Mouse (Mus musculus): ENCODE data around the gene Nav2.

Gene Nav2

DNA sequence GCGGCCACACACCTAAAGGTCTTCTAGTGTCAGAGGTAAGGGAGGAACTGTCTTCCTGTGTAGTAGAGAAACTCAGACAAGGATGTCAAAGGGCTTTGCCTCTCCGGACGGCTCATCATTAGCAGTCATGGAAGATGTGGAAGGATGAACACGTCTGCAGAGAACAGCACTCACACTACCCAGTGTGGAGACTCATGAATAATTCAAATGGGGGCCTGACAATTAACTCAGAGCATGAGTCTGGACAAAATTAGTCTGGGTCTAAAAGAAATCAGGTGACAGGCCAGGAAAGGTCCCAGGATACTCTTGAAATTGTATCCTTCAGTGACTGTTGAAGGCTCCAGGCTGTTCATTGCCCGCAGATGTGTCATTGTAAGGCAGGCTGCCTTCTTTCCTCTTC, 17.5 kb upstream of the Nav2 start:
- no peak for DNase-seq

- no peak for DNase-seq
Observed at GRCm38 (mm10) chr7:48893093-48893492, 15.4 kb upstream of the Nav2 start.

- no peak for DNase-seq
Observed at GRCm38 (mm10) chr7:48894152-48894551, 14.4 kb upstream of the Nav2 start.

- DNase-seq = no peak
Observed at GRCm38 (mm10) chr7:48894763-48895162, 13.8 kb upstream of the Nav2 start.

GRCm38 (mm10) chr7:48895475-48895874, 13.0 kb upstream of the Nav2 start:
- DNase-seq = no peak

GRCm38 (mm10) chr7:48896051-48896450, 12.5 kb upstream of the Nav2 start:
- DNase-seq = no peak

- DNase-seq = no peak
Observed at GRCm38 (mm10) chr7:48897539-48898163, 10.9 kb upstream of the Nav2 start.

DNA sequence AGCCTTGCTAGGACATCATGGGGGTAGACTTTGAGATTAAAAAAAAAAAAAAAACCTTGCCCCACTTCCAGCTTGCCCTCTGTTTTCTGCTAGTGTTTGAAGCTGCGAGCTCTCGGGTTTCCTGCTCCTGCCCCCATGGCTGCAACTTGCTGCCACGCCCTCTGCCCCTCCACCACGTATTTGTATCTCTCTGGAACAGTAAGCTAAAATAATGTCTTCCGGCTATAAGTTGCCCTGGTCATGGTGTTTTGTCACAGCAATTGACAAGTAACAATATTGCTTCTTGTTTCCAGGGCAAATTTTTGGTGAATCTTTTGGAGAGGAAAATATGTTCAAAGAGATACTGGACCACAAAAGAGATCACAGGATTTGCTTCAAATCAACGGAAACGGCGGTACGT, 10.1 kb upstream of the Nav2 start:
- no peak for DNase-seq

- DNase-seq = no peak
Observed at GRCm38 (mm10) chr7:48900408-48901167, 7.9 kb upstream of the Nav2 start.

GRCm38 (mm10) chr7:48902454-48902853, 6.1 kb upstream of the Nav2 start:
- no peak for DNase-seq

DNA sequence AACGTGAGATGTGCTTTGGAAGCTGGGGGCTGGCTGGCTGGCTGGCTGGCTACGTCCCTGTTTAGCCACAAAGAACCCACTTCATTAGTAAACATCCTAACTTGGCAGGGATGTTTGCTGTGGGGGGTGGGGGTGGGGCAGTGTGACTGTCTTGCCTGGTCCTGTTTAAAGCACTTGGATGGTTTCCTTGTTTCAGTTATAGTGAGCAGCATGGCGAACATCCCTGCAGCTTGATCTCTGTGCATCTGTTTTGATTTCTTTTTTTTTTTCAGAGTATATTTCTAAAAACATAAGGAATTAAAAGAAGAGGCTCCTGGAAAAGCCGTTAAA, 791 bp downstream of the Nav2 start:
- no peak for DNase-seq

- DNase-seq = no peak
Observed at GRCm38 (mm10) chr7:48910282-48910681, 1.8 kb downstream of the Nav2 start.

DNA sequence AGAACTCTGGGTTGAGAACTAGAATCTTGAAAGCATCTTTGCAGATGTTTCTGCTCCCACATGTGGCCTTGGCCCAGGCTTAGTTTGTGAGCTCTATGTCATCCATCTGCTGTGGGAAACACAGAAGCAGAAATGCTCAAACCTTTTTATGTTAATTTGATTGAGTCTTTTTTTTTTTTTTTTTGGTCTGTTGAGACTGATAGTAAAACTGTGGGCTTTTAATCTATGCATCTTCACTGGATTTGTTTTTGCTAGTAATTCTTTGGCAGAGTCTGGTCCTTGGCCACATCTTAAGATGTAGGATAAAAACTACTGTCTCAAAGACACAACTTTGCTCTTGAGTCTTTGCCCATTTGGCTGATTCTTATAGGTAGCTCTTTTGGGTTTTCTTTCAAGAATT, 2.6 kb downstream of the Nav2 start:
- no peak for DNase-seq

DNA sequence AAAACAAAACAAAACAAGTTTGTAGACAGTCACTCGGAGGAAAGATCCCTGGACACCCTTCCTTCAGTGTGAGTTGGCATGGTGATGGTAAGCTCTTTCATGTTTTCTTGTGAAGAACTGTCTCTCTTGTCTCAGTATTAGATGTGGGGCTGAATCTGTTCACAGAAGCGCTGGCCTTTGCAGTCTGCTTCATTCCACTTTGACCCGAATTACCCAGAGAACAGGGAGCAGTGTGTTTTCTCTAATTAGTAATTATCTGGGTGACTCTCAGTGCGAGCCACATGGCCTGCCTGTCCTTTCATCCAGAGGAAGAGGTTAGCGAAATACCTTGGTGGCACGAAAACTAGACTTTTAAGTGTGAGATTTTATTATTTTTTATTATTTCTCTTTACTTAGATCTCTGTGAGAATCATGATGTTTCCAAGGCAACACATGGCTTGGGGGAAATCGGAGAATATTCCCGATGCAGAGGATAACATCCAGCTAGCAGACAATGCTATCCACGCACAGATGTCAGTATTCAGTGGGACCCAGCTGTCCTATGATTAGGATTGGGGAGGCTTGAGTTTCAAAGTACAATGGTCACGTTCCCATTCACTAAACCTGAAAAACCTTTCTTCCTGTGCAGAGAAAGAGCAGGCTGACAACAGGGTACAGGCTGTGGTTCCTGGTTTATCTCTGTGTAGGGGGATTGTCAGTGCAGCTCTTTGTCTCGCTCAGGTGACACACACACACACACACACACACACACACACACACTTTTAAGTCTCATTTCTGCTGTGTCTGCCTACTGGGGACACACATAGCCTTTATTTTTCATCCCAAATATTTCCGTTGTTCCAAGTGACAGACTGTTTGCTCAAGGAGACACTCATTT, 6.4 kb downstream of the Nav2 start:
- no peak for DNase-seq

DNA sequence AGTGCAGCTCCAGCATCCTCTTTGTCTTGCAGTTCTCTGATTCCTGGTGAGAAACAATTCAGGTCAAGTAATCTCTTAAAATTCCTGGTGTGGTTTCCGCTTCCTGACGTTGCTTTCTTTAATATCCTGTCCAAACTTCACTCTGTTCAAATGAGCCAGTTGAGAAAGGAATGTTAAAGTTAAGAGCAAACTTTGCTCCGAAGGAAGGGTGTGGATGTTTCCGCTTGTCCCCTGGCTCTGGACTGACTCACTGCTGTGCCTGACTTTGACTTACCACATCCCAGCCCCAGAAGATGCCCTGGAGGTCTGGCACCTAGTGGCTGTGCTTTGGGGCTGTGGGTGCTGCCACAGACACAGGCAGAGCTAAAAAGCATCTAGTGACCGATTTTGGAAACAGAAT, 8.9 kb downstream of the Nav2 start:
- DNase-seq = no peak

- DNase-seq = no peak
Observed at GRCm38 (mm10) chr7:48917988-48918387, 9.5 kb downstream of the Nav2 start.

GRCm38 (mm10) chr7:48918389-48918788, 9.9 kb downstream of the Nav2 start:
- no peak for DNase-seq

- DNase-seq = no peak
Observed at GRCm38 (mm10) chr7:48923620-48924019, 15.1 kb downstream of the Nav2 start.

GRCm38 (mm10) chr7:48925214-48925613, 16.7 kb downstream of the Nav2 start:
- peak; percentile 79 for DNase-seq

DNA sequence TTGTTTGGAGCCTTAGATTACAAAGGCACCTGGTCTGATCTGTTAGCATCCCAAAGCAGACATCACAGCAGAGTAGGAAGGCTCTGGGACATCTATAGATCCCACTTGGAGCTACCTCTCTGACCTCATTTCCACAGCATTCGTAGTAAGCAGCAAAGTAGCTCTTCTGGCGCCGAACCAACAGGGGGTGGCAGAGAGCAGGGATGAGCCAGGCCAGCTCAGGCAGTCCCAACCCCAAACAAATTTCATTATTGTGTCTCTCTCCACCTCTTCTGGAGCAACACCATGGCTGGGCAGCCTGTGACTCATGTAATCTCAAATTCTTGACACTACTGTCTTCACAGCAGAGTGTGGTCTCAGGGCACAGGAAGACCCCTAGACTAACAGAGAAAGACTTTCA, 19.8 kb downstream of the Nav2 start:
- peak; percentile 91 for DNase-seq

DNA sequence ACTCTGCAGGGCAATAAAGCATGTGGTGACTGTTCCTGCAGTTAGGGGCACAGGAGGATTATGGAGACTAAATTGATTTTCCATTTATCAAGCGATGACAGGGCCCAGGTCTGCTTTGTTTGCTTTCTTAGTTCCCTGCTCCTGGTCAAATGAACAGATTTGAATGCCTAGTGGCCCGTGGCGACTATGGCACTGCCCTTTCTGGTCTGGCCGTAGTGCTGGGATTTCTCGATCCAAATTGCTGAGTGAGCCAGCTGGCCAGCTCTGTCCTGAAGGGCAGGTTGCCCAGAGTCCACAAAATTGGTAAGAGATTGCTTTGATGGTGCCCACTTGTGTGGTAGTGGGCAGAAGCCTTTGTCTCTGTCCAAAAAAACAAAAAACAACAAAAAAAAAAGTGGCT, 21.9 kb downstream of the Nav2 start:
- DNase-seq = no peak

GRCm38 (mm10) chr7:48932138-48932537, 23.6 kb downstream of the Nav2 start:
- DNase-seq = no peak

DNA sequence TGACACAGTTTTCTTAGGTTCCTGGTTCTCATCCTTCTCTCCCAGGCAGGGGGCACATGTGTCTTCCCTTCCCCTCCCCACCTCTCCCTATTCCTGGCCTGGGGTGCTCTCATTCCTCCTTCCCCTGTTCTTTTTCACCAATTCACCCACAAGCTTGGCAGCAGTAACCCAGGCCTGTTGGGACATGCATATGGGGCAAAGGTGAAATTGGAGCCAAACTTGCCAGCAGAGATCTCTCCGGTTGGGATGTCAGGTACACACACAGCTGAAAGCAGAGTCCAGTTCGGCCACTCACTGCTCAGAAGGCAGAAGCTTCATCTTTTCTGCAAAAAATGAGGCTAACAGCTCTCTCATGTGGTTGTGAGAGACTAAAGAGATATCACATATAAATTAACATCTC, 26.3 kb downstream of the Nav2 start:
- no peak for DNase-seq

DNA sequence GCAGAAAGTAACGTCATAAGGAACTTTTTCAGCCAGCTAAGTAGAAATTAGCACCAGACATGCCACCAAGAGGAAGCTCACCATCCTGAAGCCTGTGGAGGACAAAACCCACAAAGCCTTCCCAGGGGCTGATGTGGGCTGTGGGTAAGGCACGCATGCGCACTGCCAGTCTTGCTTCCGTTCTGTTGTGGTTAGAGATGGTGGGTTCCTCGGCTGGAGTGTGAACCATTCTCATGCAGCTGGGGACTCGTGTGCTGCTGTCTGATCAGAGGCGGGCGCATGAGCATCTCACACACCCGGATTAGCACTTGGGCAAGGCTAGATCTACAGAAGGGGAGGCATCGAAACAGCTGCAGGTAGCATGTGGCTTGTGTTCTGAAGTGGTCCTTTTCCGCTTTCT, 29.0 kb downstream of the Nav2 start:
- no peak for DNase-seq

Measured in heart, adult 11 months (tissue).